Mouse (Mus musculus) megakaryocyte, embryonic 14.5 days (primary cell): ENCODE results near the gene Psmb6.

Experiments used
- FLI1 ChIP-seq: IDR thresholded peaks from 2 replicates; pipeline ENCODE4 v1.6.1; 2012; ENCODE audit warnings: low read length, inconsistent platforms, mixed read lengths
- GATA1 ChIP-seq: IDR thresholded peaks from 3 replicates; pipeline ENCODE4 v1.6.1; 2012; ENCODE audit warnings: mixed read lengths, low read length, inconsistent platforms, borderline replicate concordance

DNA sequence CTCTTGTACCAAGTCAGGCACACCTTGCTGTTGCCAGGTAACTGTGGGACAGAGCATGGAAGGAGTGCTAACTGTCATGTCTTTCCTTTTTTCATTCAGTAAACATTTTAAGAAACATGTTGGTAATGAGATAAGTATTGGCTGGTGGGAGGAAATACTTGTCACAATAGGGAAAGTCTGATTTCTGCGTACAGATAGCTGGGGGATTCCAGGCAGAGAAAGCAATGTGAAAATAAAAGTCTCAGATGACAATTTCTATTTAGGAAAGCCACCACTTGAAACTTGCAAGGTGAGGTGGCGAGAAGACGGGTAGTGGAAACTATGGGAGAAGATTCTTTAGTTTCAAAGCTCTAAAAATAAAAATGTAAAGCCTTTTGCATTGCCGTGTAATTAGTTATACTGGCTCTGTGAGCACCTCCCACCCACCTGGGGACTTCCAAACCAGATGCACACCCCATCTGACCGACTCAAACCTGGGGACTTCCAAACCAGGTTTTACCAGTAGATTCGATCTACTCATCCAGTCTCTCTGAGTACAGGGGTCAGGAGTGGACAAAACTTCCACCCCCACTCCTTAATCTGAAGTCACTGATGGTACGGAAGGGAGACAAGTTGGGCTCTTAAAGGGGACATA, 12.3 kb upstream of the Psmb6 start:
- TF ChIP-seq GATA1 (no peak), FLI1 (no peak)
